Mouse (Mus musculus) retina, embryonic 14.5 days (tissue): ENCODE measurements around the gene Phactr1.

Experiments
- DNase-seq: peaks from one replicate; pipeline ENCODE4 v3.0.0-alpha.2; 2015; ENCODE audit warnings: low spot score

Phactr1 gene

GRCm38 (mm10) chr13:42759170-42759569 lies 78.7 kb downstream of the Phactr1 start:
- DNase-seq: no peak

GRCm38 (mm10) chr13:42760907-42761544 lies 80.6 kb downstream of the Phactr1 start:
- no peak for DNase-seq

GRCm38 (mm10) chr13:42772314-42772713 lies 91.9 kb downstream of the Phactr1 start:
- peak; percentile 79 for DNase-seq

GRCm38 (mm10) chr13:42774040-42774439 lies 93.6 kb downstream of the Phactr1 start:
- DNase-seq: no peak

- no peak for DNase-seq
Observed at GRCm38 (mm10) chr13:42782151-42782550, 101.7 kb downstream of the Phactr1 start.

- peak; percentile 30 for DNase-seq
Observed at GRCm38 (mm10) chr13:42789221-42789620, 108.8 kb downstream of the Phactr1 start.

GRCm38 (mm10) chr13:42792279-42792678 lies 111.9 kb downstream of the Phactr1 start:
- DNase-seq: peak; percentile 72

GRCm38 (mm10) chr13:42800523-42800922 lies 120.1 kb downstream of the Phactr1 start:
- no peak for DNase-seq

GRCm38 (mm10) chr13:42804314-42804713 lies 123.9 kb downstream of the Phactr1 start:
- no peak for DNase-seq

GRCm38 (mm10) chr13:42812762-42813161 lies 132.3 kb downstream of the Phactr1 start:
- DNase-seq: peak; percentile 53

GRCm38 (mm10) chr13:42818378-42818777 lies 138.0 kb downstream of the Phactr1 start:
- DNase-seq: peak; percentile 85

GRCm38 (mm10) chr13:42820513-42820912 lies 140.1 kb downstream of the Phactr1 start:
- no peak for DNase-seq

- DNase-seq: no peak
Observed at GRCm38 (mm10) chr13:42821426-42822106, 141.1 kb downstream of the Phactr1 start.

GRCm38 (mm10) chr13:42822545-42822944 lies 142.1 kb downstream of the Phactr1 start:
- DNase-seq: peak; percentile 91

- DNase-seq: no peak
Observed at GRCm38 (mm10) chr13:42823875-42824274, 143.5 kb downstream of the Phactr1 start.

GRCm38 (mm10) chr13:42826602-42827001 lies 146.2 kb downstream of the Phactr1 start:
- peak; percentile 48 for DNase-seq

GRCm38 (mm10) chr13:42828978-42829377 lies 148.6 kb downstream of the Phactr1 start:
- peak; percentile 88 for DNase-seq

- DNase-seq: peak; percentile 76
Observed at GRCm38 (mm10) chr13:42835441-42835840, 155.0 kb downstream of the Phactr1 start.

- no peak for DNase-seq
Observed at GRCm38 (mm10) chr13:42839358-42839757, 158.9 kb downstream of the Phactr1 start.

- no peak for DNase-seq
Observed at GRCm38 (mm10) chr13:42852086-42852485, 171.7 kb downstream of the Phactr1 start.

- DNase-seq: peak; percentile 59
Observed at GRCm38 (mm10) chr13:42853900-42854595, 173.6 kb downstream of the Phactr1 start.

- peak; percentile 61 for DNase-seq
Observed at GRCm38 (mm10) chr13:42866162-42866941, 185.9 kb downstream of the Phactr1 start.
